Mouse (Mus musculus) E14TG2a.4 (cell line): ENCODE results near the gene Gm7945.
"Not testable (repeated sequence)": the region's sequence is repeated elsewhere in the genome, so short reads cannot be mapped to it uniquely, and the experiment has no call there.

Experiments used
- CTCF ChIP-seq: conservative IDR thresholded peaks from 2 replicates; pipeline ENCODE4 v1.5.1; 2014; ENCODE audit warnings: low read length
- NANOG ChIP-seq: IDR thresholded peaks from 2 replicates; pipeline ENCODE4 v1.6.1; 2014; ENCODE audit warnings: borderline replicate concordance, low read length, mixed read lengths
- POU5F1 ChIP-seq: IDR thresholded peaks from 2 replicates; pipeline ENCODE4 v1.6.1; 2014; ENCODE audit warnings: low read length, borderline replicate concordance

DNA sequence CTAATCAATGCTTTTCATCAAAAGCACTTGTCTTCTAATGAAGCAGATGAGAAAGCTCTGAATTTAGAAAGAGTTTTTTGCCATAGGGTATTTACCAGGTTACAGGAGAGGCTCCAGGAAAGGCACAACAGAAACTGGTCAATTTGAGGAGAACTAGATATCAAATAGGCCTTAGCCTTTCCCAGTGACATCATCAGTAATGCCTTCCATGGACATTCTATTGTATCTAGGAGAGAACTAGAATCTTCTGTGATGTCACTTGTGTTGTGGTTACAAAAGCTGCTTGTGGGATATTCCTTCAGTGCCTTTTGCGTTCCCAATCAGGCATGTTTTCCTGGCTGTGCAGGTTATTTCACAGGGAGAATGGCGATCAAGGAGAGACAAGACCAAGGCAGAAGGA is 37.9 kb downstream of the Gm7945 start, which contains the start of gene Gm5798:
- TF ChIP-seq CTCF, POU5F1, NANOG: not testable (repeated sequence)
